Mouse (Mus musculus) kidney, postnatal 0 days (tissue): ENCODE data around the gene Inhbc. TPM values are rescaled to one million over a fixed set of nuclear protein-coding genes. Genes with fewer than 3 reads are reported as not detected.

ENCODE experiments used
- ATAC-seq: fragments of 200-750 bp; cut with Nextera tagmentation; replicated peaks from 2 replicates; pipeline ENCODE4 v1.8.0; 2017; ENCODE audit warnings: low read depth, moderate number of reproducible peaks, moderate TSS enrichment, moderate library complexity; ENCODE audit not compliant: low FRiP score
- DNase-seq: peaks from one replicate; pipeline ENCODE4 v3.0.0-alpha.2; 2016; ENCODE audit warnings: low spot score
- H3K27ac ChIP-seq: fragments of 300-500 bp; sonication (generic); 2 replicates; pipeline ENCODE4 v1.5.1; 2014; ENCODE audit warnings: mild to moderate bottlenecking
- H3K27me3 ChIP-seq: fragments of 300-500 bp; sonication (generic); 2 replicates; pipeline ENCODE4 v1.6.1; 2014; ENCODE audit warnings: low read length, mixed read lengths; ENCODE audit not compliant: insufficient read depth
- H3K36me3 ChIP-seq: fragments of 300-500 bp; sonication (generic); 2 replicates; pipeline ENCODE4 v1.6.1; 2014; ENCODE audit warnings: low read length, mixed read lengths; ENCODE audit not compliant: insufficient read depth
- H3K4me1 ChIP-seq: fragments of 300-500 bp; sonication (generic); replicated peaks from 2 replicates; pipeline ENCODE4 v1.6.1; 2014; ENCODE audit warnings: antibody characterized with exemption, low read length, mixed read lengths; ENCODE audit not compliant: insufficient read depth
- H3K4me2 ChIP-seq: fragments of 300-500 bp; sonication (generic); 2 replicates; pipeline ENCODE4 v1.6.1; 2014; ENCODE audit warnings: mild to moderate bottlenecking, low read length, moderate library complexity, mixed read lengths
- H3K4me3 ChIP-seq: fragments of 300-500 bp; sonication (generic); replicated peaks from 2 replicates; pipeline ENCODE4 v1.5.1; 2014; ENCODE audit warnings: low read depth, low read length
- H3K9ac ChIP-seq: fragments of 300-500 bp; sonication (generic); 2 replicates; pipeline ENCODE4 v1.6.1; 2014; ENCODE audit warnings: low read depth, low read length
- H3K9me3 ChIP-seq: fragments of 300-500 bp; sonication (generic); replicated peaks from 2 replicates; pipeline ENCODE4 v1.6.1; 2016; ENCODE audit warnings: low read length, inconsistent platforms, mixed read lengths
- CTCF ChIP-seq: IDR thresholded peaks from 2 replicates; pipeline ENCODE4 v1.5.1; 2016; ENCODE audit warnings: antibody characterized with exemption, low read depth, mild to moderate bottlenecking, moderate library complexity
- WGBS: fragments of 180-500 bp; shearing (Covaris S2); extraction: QIAGEN DNeasy Blood & Tissue Kit; methylation state at CpG from one replicate; pipeline ENCODE4 v1.1.7; 2014; 5-methylcytosine and 5-hydroxymethylcytosine counted together
- polyA plus RNA-seq: library from polyadenylated mRNA; unstranded; fragments of >200 nt; fragmentation: Nextera tagmentation; extraction: Ambion mirVana; gene quantifications from 2 replicates; pipeline ENCODE4 v1.2.1, GENCODE M21; 2015

The Inhbc gene
- polyA plus RNA-seq, 1 experiment from 2014 or later = 0.14 TPM

- Histone ChIP-seq H3K36me3 (no peaks in the 10 kb centered on the region), H3K4me2 (no peak overlapping the region), H3K9ac (no peak overlapping the region), H3K27ac (no peak overlapping the region), H3K4me3 (no peak overlapping the region), H3K4me1 (peaks cover 7% of the 10 kb centered on the region), H3K27me3 (no peaks in the 10 kb centered on the region), H3K9me3 (no peaks in the 10 kb centered on the region)
- TF ChIP-seq CTCF = no peak
- ATAC-seq (no peak), DNase-seq (no peak)
- 65% methylated on average over 3 of the region's 3 CpGs for WGBS
Measured at GRCm38 (mm10) chr10:127377700-127378099, 7.5 kb upstream of the Inhbc start.

GRCm38 (mm10) chr10:127371023-127371422, 792 bp upstream of the Inhbc start:
- Histone ChIP-seq H3K9ac (no peak overlapping the region), H3K4me2 (no peak overlapping the region), H3K4me1 (peaks cover 7% of the 10 kb centered on the region; the same call in 1 of the 2 replicates), H3K27ac (no peak overlapping the region), H3K9me3 (no peaks in the 10 kb centered on the region), H3K27me3 (no peaks in the 10 kb centered on the region), H3K36me3 (no peaks in the 10 kb centered on the region), H3K4me3 (no peak overlapping the region)
- WGBS = 71% methylated on average over 2 of the region's 2 CpGs
- DNase-seq (no peak), ATAC-seq (no peak)
- TF ChIP-seq CTCF = no peak

- WGBS = 63% methylated on average over 2 of the region's 2 CpGs
- Histone ChIP-seq H3K27ac (no peak overlapping the region), H3K27me3 (no peaks in the 10 kb centered on the region), H3K9me3 (no peaks in the 10 kb centered on the region), H3K36me3 (no peaks in the 10 kb centered on the region), H3K4me1 (peaks cover 7% of the 10 kb centered on the region; the same call in 1 of the 2 replicates), H3K9ac (no peak overlapping the region), H3K4me2 (no peak overlapping the region), H3K4me3 (no peak overlapping the region)
- DNase-seq (peak; percentile 32), ATAC-seq (no peak)
- no peak for TF ChIP-seq CTCF
Measured at GRCm38 (mm10) chr10:127368273-127368672, 2.0 kb downstream of the Inhbc start.

GRCm38 (mm10) chr10:127367116-127367515, 3.1 kb downstream of the Inhbc start:
- Histone ChIP-seq H3K27ac (no peak overlapping the region), H3K9me3 (no peaks in the 10 kb centered on the region), H3K4me2 (no peak overlapping the region), H3K36me3 (no peaks in the 10 kb centered on the region), H3K9ac (no peak overlapping the region), H3K27me3 (no peaks in the 10 kb centered on the region), H3K4me3 (no peak overlapping the region), H3K4me1 (peaks cover 7% of the 10 kb centered on the region; the same call in 1 of the 2 replicates)
- no peak for TF ChIP-seq CTCF
- DNase-seq (no peak), ATAC-seq (no peak)
- 83% methylated on average over 5 of the region's 5 CpGs for WGBS

- Histone ChIP-seq H3K27ac (no peak overlapping the region), H3K4me2 (no peak overlapping the region), H3K36me3 (no peaks in the 10 kb centered on the region), H3K9ac (no peak overlapping the region), H3K9me3 (no peaks in the 10 kb centered on the region), H3K4me1 (no peaks in the 10 kb centered on the region), H3K4me3 (no peak overlapping the region), H3K27me3 (no peaks in the 10 kb centered on the region)
- WGBS = 81% methylated on average over 3 of the region's 3 CpGs
- DNase-seq (no peak), ATAC-seq (no peak)
- TF ChIP-seq CTCF = no peak
Measured at GRCm38 (mm10) chr10:127360714-127361113, 9.5 kb downstream of the Inhbc start.

GRCm38 (mm10) chr10:127355336-127355735, 14.9 kb downstream of the Inhbc start:
- no peak overlapping the region for H3K4me3 ChIP-seq
- ATAC-seq (no peak), DNase-seq (no peak)
- H3K27ac ChIP-seq = no peak overlapping the region
- no peak overlapping the region for H3K9ac ChIP-seq
- H3K9me3 ChIP-seq = no peaks in the 10 kb centered on the region
- no peak for TF ChIP-seq CTCF
- H3K4me2 ChIP-seq = no peak overlapping the region
- no peaks in the 10 kb centered on the region for H3K27me3 ChIP-seq
- no peaks in the 10 kb centered on the region for H3K36me3 ChIP-seq
- no peaks in the 10 kb centered on the region for H3K4me1 ChIP-seq
- 65% methylated on average over 10 of the region's 10 CpGs for WGBS
